Mouse (Mus musculus) erythroblast, embryonic 14.5 days (primary cell): ENCODE measurements around the gene Dalrd3.

Experiments used
- GATA1 ChIP-seq: IDR thresholded peaks from 2 replicates; pipeline ENCODE4 v1.6.1; 2012; ENCODE audit warnings: low read length, inconsistent platforms, mixed read lengths
- TAL1 ChIP-seq: IDR thresholded peaks from 3 replicates; pipeline ENCODE4 v1.6.1; 2012; ENCODE audit warnings: low read length, inconsistent platforms, mixed read lengths

- no peak for TF ChIP-seq TAL1
- TF ChIP-seq GATA1, result no peak
Observed at GRCm38 (mm10) chr9:108589229-108589628, 19.5 kb downstream of the Dalrd3 start.
